Mouse (Mus musculus) regulatory T cell (primary cell): ENCODE measurements around the gene Msln.
"Not testable (repeated sequence)": the region's sequence is repeated elsewhere in the genome, so short reads cannot be mapped to it uniquely, and the experiment has no call there.

Experiments used
- in situ Hi-C: fragments of 300-600 bp; cut with MboI, MseI; formaldehyde crosslinking; loops from one replicate; pipeline ENCODE4 v1.15.1; 2025; ENCODE audit warnings: high pct_unique_total_duplicates

Gene Msln

GRCm38 (mm10) chr17:25773549-25774120 lies 19.5 kb upstream of the Msln start, which contains the start of gene Narfl:
Gene Narfl, plus strand, starts transcription at chr17:25773776.
- in situ Hi-C loops = no loop called here

- in situ Hi-C loops = loop anchor here (5.0 kb wide), 1 partner anchor 33 kb away; no protein-coding TSS in a partner anchor
These were observed 15.2 kb upstream of the Msln start for GRCm38 (mm10) chr17:25769331-25769730.

- in situ Hi-C loops = loop anchor here (5.0 kb wide), 1 partner anchor 36 kb away; no protein-coding TSS in a partner anchor
These were observed 11.7 kb upstream of the Msln start for GRCm38 (mm10) chr17:25765886-25766285.

GRCm38 (mm10) chr17:25762591-25762990 lies 8.4 kb upstream of the Msln start:
- in situ Hi-C loops = no loop called here

- in situ Hi-C loops = no loop called here
These were observed 7.4 kb upstream of the Msln start for GRCm38 (mm10) chr17:25761561-25761970.

- in situ Hi-C loops = no loop called here
These were observed 6.0 kb upstream of the Msln start for GRCm38 (mm10) chr17:25760148-25760547.

GRCm38 (mm10) chr17:25757691-25758090 lies 3.5 kb upstream of the Msln start:
- in situ Hi-C loops = no loop called here

GRCm38 (mm10) chr17:25756378-25757242 lies 2.4 kb upstream of the Msln start:
- in situ Hi-C loops = no loop called here

GRCm38 (mm10) chr17:25755627-25756377 lies 1.6 kb upstream of the Msln start:
- in situ Hi-C loops = no loop called here

- in situ Hi-C loops = no loop called here
These were observed 908 bp upstream of the Msln start for GRCm38 (mm10) chr17:25755086-25755485.

- in situ Hi-C loops = no loop called here
These were observed 2.7 kb downstream of the Msln start for GRCm38 (mm10) chr17:25751446-25751845.

GRCm38 (mm10) chr17:25749314-25749713 lies 4.9 kb downstream of the Msln start:
- in situ Hi-C loops = no loop called here

- in situ Hi-C loops = no loop called here
These were observed 5.9 kb downstream of the Msln start for GRCm38 (mm10) chr17:25748238-25748637.

- in situ Hi-C loops = no loop called here
These were observed 9.9 kb downstream of the Msln start for GRCm38 (mm10) chr17:25744311-25744710.

- in situ Hi-C loops = no loop called here
These were observed 10.3 kb downstream of the Msln start for GRCm38 (mm10) chr17:25743831-25744230.

GRCm38 (mm10) chr17:25741471-25741870 lies 12.7 kb downstream of the Msln start:
- in situ Hi-C loops = not testable (repeated sequence)

- in situ Hi-C loops = loop anchor here (5.0 kb wide), 1 partner anchor 63 kb away; no protein-coding TSS in a partner anchor
These were observed 15.3 kb downstream of the Msln start for GRCm38 (mm10) chr17:25738861-25739260.

GRCm38 (mm10) chr17:25735745-25736144 lies 18.4 kb downstream of the Msln start, which contains the start of gene Mslnl:
Gene Mslnl, plus strand, starts transcription at chr17:25736042.
- in situ Hi-C loops = loop anchor here (5.0 kb wide), 1 partner anchor 67 kb away; no protein-coding TSS in a partner anchor

- in situ Hi-C loops = loop anchor here (5.0 kb wide), 1 partner anchor 67 kb away; no protein-coding TSS in a partner anchor
These were observed 18.9 kb downstream of the Msln start for GRCm38 (mm10) chr17:25735246-25735645.

GRCm38 (mm10) chr17:25732082-25732481 lies 22.1 kb downstream of the Msln start:
- in situ Hi-C loops = no loop called here

GRCm38 (mm10) chr17:25728009-25728270 lies 26.2 kb downstream of the Msln start:
- in situ Hi-C loops = no loop called here
